Mouse (Mus musculus) neural tube, embryonic 14.5 days (tissue): ENCODE results near the gene Gm136. TPM values are rescaled to one million over a fixed set of nuclear protein-coding genes. Genes with fewer than 3 reads are reported as not detected.

Source experiments
- ATAC-seq: fragments of 200-750 bp; cut with Nextera tagmentation; 2 replicates; pipeline ENCODE4 v1.8.0; 2017; ENCODE audit warnings: low read depth, mild to moderate bottlenecking, moderate TSS enrichment, moderate library complexity
- H3K27ac ChIP-seq: fragments of 300-500 bp; sonication (generic); 2 replicates; pipeline ENCODE4 v1.5.1; 2014; ENCODE audit warnings: low read depth, mild to moderate bottlenecking, control low read depth, low read length, moderate library complexity, mixed read lengths
- H3K27me3 ChIP-seq: fragments of 300-500 bp; sonication (generic); 2 replicates; pipeline ENCODE4 v1.6.1; 2014; ENCODE audit warnings: low read length; ENCODE audit not compliant: control insufficient read depth, insufficient read depth
- H3K36me3 ChIP-seq: fragments of 300-500 bp; sonication (generic); 2 replicates; pipeline ENCODE4 v1.6.1; 2014; ENCODE audit warnings: low read length, mixed read lengths; ENCODE audit not compliant: control insufficient read depth, insufficient read depth
- H3K4me1 ChIP-seq: fragments of 300-500 bp; sonication (generic); 2 replicates; pipeline ENCODE4 v1.6.1; 2014; ENCODE audit warnings: low read length; ENCODE audit not compliant: control insufficient read depth, insufficient read depth
- H3K4me2 ChIP-seq: fragments of 300-500 bp; sonication (generic); 2 replicates; pipeline ENCODE4 v1.6.1; 2014; ENCODE audit warnings: mild to moderate bottlenecking, low read depth, low read length, control low read depth
- H3K4me3 ChIP-seq: fragments of 300-500 bp; sonication (generic); 2 replicates; pipeline ENCODE4 v1.5.1; 2014; ENCODE audit warnings: low read depth, low read length, control low read depth, mixed read lengths
- H3K9ac ChIP-seq: fragments of 300-500 bp; sonication (generic); replicated peaks from 2 replicates; pipeline ENCODE4 v1.6.1; 2014; ENCODE audit warnings: low read depth, mild to moderate bottlenecking, control low read depth, low read length, mixed read lengths
- H3K9me3 ChIP-seq: fragments of 300-500 bp; sonication (generic); 2 replicates; pipeline ENCODE4 v1.6.1; 2016; ENCODE audit warnings: low read length; ENCODE audit not compliant: control insufficient read depth
- WGBS: fragments of 180-500 bp; shearing (Covaris S2); extraction: QIAGEN DNeasy Blood & Tissue Kit; methylation state at CpG from one replicate; pipeline ENCODE4 v1.1.7; 2014; 5-methylcytosine and 5-hydroxymethylcytosine counted together
- polyA plus RNA-seq: library from polyadenylated mRNA; unstranded; fragments of >200 nt; fragmentation: Nextera tagmentation; extraction: Ambion mirVana; gene quantifications from 2 replicates; pipeline ENCODE4 v1.2.1, GENCODE M21; 2014

The Gm136 gene
- polyA plus RNA-seq, 1 experiment from 2014 or later: not detected

- ATAC-seq: no peak
- WGBS: 94% methylated on average over 7 of the region's 7 CpGs
- Histone ChIP-seq H3K9ac (no peak overlapping the region), H3K9me3 (no peaks in the 10 kb centered on the region), H3K4me2 (no peak overlapping the region), H3K4me1 (no peaks in the 10 kb centered on the region), H3K27me3 (no peaks in the 10 kb centered on the region), H3K4me3 (no peak overlapping the region), H3K36me3 (no peaks in the 10 kb centered on the region), H3K27ac (no peak overlapping the region)
Measured at GRCm38 (mm10) chr4:34720127-34720895, 35.8 kb downstream of the Gm136 start.

GRCm38 (mm10) chr4:34719421-34719820, 36.6 kb downstream of the Gm136 start:
- H3K4me3 ChIP-seq: no peak overlapping the region
- WGBS: 97% methylated on average over 12 of the region's 12 CpGs
- H3K36me3 ChIP-seq: no peaks in the 10 kb centered on the region
- no peaks in the 10 kb centered on the region for H3K27me3 ChIP-seq
- ATAC-seq: no peak
- no peak overlapping the region for H3K9ac ChIP-seq
- H3K4me2 ChIP-seq: no peak overlapping the region
- H3K27ac ChIP-seq: no peak overlapping the region
- H3K4me1 ChIP-seq: no peaks in the 10 kb centered on the region
- no peaks in the 10 kb centered on the region for H3K9me3 ChIP-seq

- no peaks in the 10 kb centered on the region for H3K9me3 ChIP-seq
- WGBS: 100% methylated on average over 1 of the region's 1 CpGs
- no peak for ATAC-seq
- no peak overlapping the region for H3K4me2 ChIP-seq
- H3K9ac ChIP-seq: no peak overlapping the region
- H3K27ac ChIP-seq: no peak overlapping the region
- H3K4me3 ChIP-seq: no peak overlapping the region
- no peaks in the 10 kb centered on the region for H3K4me1 ChIP-seq
- no peaks in the 10 kb centered on the region for H3K27me3 ChIP-seq
- no peaks in the 10 kb centered on the region for H3K36me3 ChIP-seq
Measured at GRCm38 (mm10) chr4:34715062-34715461, 41.0 kb downstream of the Gm136 start.

GRCm38 (mm10) chr4:34708127-34708526, 47.9 kb downstream of the Gm136 start:
- no peak for ATAC-seq
- Histone ChIP-seq H3K36me3 (no peaks in the 10 kb centered on the region), H3K4me2 (no peak overlapping the region), H3K27me3 (no peaks in the 10 kb centered on the region), H3K4me3 (no peak overlapping the region), H3K9me3 (no peaks in the 10 kb centered on the region), H3K9ac (no peak overlapping the region), H3K4me1 (no peaks in the 10 kb centered on the region), H3K27ac (no peak overlapping the region)
- 84% methylated on average over 3 of the region's 3 CpGs for WGBS

- no peak for ATAC-seq
Measured at GRCm38 (mm10) chr4:34707248-34707647, 48.8 kb downstream of the Gm136 start.

GRCm38 (mm10) chr4:34703029-34703428, 53.0 kb downstream of the Gm136 start:
- H3K9ac ChIP-seq: no peak overlapping the region
- no peaks in the 10 kb centered on the region for H3K9me3 ChIP-seq
- no peak overlapping the region for H3K27ac ChIP-seq
- no peak overlapping the region for H3K4me2 ChIP-seq
- no peak overlapping the region for H3K4me3 ChIP-seq
- no peaks in the 10 kb centered on the region for H3K4me1 ChIP-seq
- no peak for ATAC-seq
- no peaks in the 10 kb centered on the region for H3K36me3 ChIP-seq
- 75% methylated on average over 4 of the region's 4 CpGs for WGBS
- no peaks in the 10 kb centered on the region for H3K27me3 ChIP-seq

More at GRCm38 (mm10) chr4:34707248-34707647, 48.8 kb downstream of the Gm136 start:
- Histone ChIP-seq H3K27ac (no peak overlapping the region), H3K4me3 (no peak overlapping the region), H3K9me3 (no peaks in the 10 kb centered on the region), H3K9ac (no peak overlapping the region), H3K4me1 (no peaks in the 10 kb centered on the region), H3K4me2 (no peak overlapping the region), H3K36me3 (no peaks in the 10 kb centered on the region), H3K27me3 (no peaks in the 10 kb centered on the region)
- WGBS: 70% methylated on average over 3 of the region's 3 CpGs

GRCm38 (mm10) chr4:34702231-34702630, 53.8 kb downstream of the Gm136 start:
- ATAC-seq: no peak
- Histone ChIP-seq H3K9me3 (no peaks in the 10 kb centered on the region), H3K36me3 (no peaks in the 10 kb centered on the region), H3K27me3 (no peaks in the 10 kb centered on the region), H3K4me2 (no peak overlapping the region), H3K4me1 (no peaks in the 10 kb centered on the region), H3K9ac (no peak overlapping the region), H3K4me3 (no peak overlapping the region), H3K27ac (no peak overlapping the region)
- 98% methylated on average over 11 of the region's 11 CpGs for WGBS

GRCm38 (mm10) chr4:34701528-34701927, 54.5 kb downstream of the Gm136 start:
- H3K4me1 ChIP-seq: no peaks in the 10 kb centered on the region
- no peaks in the 10 kb centered on the region for H3K36me3 ChIP-seq
- H3K9me3 ChIP-seq: no peaks in the 10 kb centered on the region
- H3K27ac ChIP-seq: no peak overlapping the region
- WGBS: 46% methylated on average over 5 of the region's 5 CpGs
- no peak overlapping the region for H3K4me2 ChIP-seq
- no peaks in the 10 kb centered on the region for H3K27me3 ChIP-seq
- H3K4me3 ChIP-seq: no peak overlapping the region
- H3K9ac ChIP-seq: no peak overlapping the region
- ATAC-seq: peak; percentile 68; the same call in 1 of the 2 replicates
